ENCODE assay signal across 8 mouse cellular contexts in genomic region chr9:95442321-95442731, GRCm38 (mm10). TPM values are rescaled to one million over a fixed set of nuclear protein-coding genes. Genes with fewer than 3 reads are reported as not detected.
A peak's percentile ranks its signal among the peaks of the same experiment; 100 is the strongest.
DNase-seq lines count a peak whose midpoint lies in the region; ATAC-seq and TF ChIP-seq lines count a peak whose summit lies in the region.

No protein-coding gene starts in this region.

- intact Hi-C loops in left cerebral cortex, postnatal 25 days (cut with DNase I), result no loop called here

- peak; percentile 84 for ATAC-seq in heart, postnatal 0 days (ENCODE audit: insufficient read depth, low read depth)
- ATAC-seq in neural tube, embryonic 15.5 days (ENCODE audit: low FRiP score), result peak; percentile 76
- ATAC-seq in activated CD4-positive, CD25-positive, alpha-beta regulatory T cell, adult 4 months, result no peak
- no peak for ATAC-seq in liver, embryonic 11.5 days (replicated peaks; ENCODE audit: low FRiP score)

- H3K36me3 ChIP-seq in heart, postnatal 0 days (replicated peaks; ENCODE audit: control insufficient read depth, insufficient read depth, low read length), result no peaks in the 10 kb centered on the region
- H3K36me3 ChIP-seq in neural tube, embryonic 15.5 days, result no peaks in the 10 kb centered on the region
- no peaks in the 10 kb centered on the region for H3K36me3 ChIP-seq in liver, embryonic 11.5 days (ENCODE audit: control insufficient read depth, insufficient read depth, low read length)

- H3K27me3 ChIP-seq in heart, postnatal 0 days (ENCODE audit: control insufficient read depth, insufficient read depth, low read length), result no peaks in the 10 kb centered on the region
- no peaks in the 10 kb centered on the region for H3K27me3 ChIP-seq in neural tube, embryonic 15.5 days (replicated peaks)
- H3K27me3 ChIP-seq in liver, embryonic 11.5 days (replicated peaks; ENCODE audit: control insufficient read depth, insufficient read depth, low read length), result peaks cover 9% of the 10 kb centered on the region; the same call in 1 of the 2 replicates

- peaks cover 5% of the 10 kb centered on the region for H3K4me1 ChIP-seq in heart, postnatal 0 days (ENCODE audit: control insufficient read depth, insufficient read depth)
- H3K4me1 ChIP-seq in neural tube, embryonic 15.5 days, result peaks cover 19% of the 10 kb centered on the region
- H3K4me1 ChIP-seq in liver, embryonic 11.5 days (replicated peaks; ENCODE audit: control insufficient read depth, insufficient read depth, low read length), result no peaks in the 10 kb centered on the region

- H3K27ac ChIP-seq in heart, postnatal 0 days (ENCODE audit: low read depth), result no peak overlapping the region
- peak overlapping the region; percentile 70 for H3K27ac ChIP-seq in neural tube, embryonic 15.5 days (replicated peaks)
- no peak overlapping the region for H3K27ac ChIP-seq in liver, embryonic 11.5 days (ENCODE audit: low read depth, low read length)

- peak overlapping the region; percentile 19; the same call in 1 of the 2 replicates for H3K4me3 ChIP-seq in heart, postnatal 0 days (ENCODE audit: low read depth, low read length)
- H3K4me3 ChIP-seq in neural tube, embryonic 15.5 days (replicated peaks), result peak overlapping the region; percentile 25
- no peak overlapping the region for H3K4me3 ChIP-seq in liver, embryonic 11.5 days (ENCODE audit: low read depth, low read length)

- H3K9ac ChIP-seq in heart, postnatal 0 days (replicated peaks; ENCODE audit: low read depth, low read length), result no peak overlapping the region
- H3K9ac ChIP-seq in neural tube, embryonic 15.5 days (replicated peaks), result no peak overlapping the region; the same call in 1 of the 2 replicates
- H3K9ac ChIP-seq in liver, embryonic 11.5 days (ENCODE audit: low read depth, low read length), result no peak overlapping the region

- peak; percentile 30 to 59 for DNase-seq in left cerebral cortex, adult 18-20 months (ENCODE audit: low spot score in 2 of 2)
- no peak for DNase-seq in left cerebral cortex, adult 8-10 months (ENCODE audit: low spot score in 2 of 2)
- peak; percentile 70 for DNase-seq in embryo, embryonic 10 days (ENCODE audit: low spot score)
- peak; percentile 43 for DNase-seq in heart, postnatal 0 days (ENCODE audit: low spot score)
- DNase-seq in left cerebral cortex, postnatal 25 days (ENCODE audit: low spot score in 2 of 2), result peak; percentile 49 to 67
- DNase-seq in liver, embryonic 11.5 days (ENCODE audit: low spot score), result no peak

- peak overlapping the region; percentile 55 for H3K4me2 ChIP-seq in heart, postnatal 0 days (ENCODE audit: low read depth, low read length)
- peak overlapping the region; percentile 53 for H3K4me2 ChIP-seq in neural tube, embryonic 15.5 days
- H3K4me2 ChIP-seq in liver, embryonic 11.5 days, result no peak overlapping the region

- peak; percentile 21; the same call in 1 of the 2 replicates for TF ChIP-seq CTCF in heart, postnatal 0 days (IDR thresholded peaks at IDR 0.05; ENCODE audit: low read depth)

- 4% methylated on average over 13 of the region's 13 CpGs for WGBS in heart, postnatal 0 days
- 14% methylated on average over 13 of the region's 13 CpGs for WGBS in neural tube, embryonic 15.5 days
- WGBS in liver, embryonic 11.5 days, result 16% methylated on average over 13 of the region's 13 CpGs

- H3K9me3 ChIP-seq in heart, postnatal 0 days (replicated peaks; ENCODE audit: control insufficient read depth, low read length), result 0 out of 2 replicates have a peak, but pooled peaks cover 5% of the 10 kb centered on the region
- H3K9me3 ChIP-seq in neural tube, embryonic 15.5 days (replicated peaks), result no peaks in the 10 kb centered on the region
- H3K9me3 ChIP-seq in liver, embryonic 11.5 days (ENCODE audit: control insufficient read depth, low read length), result no peaks in the 10 kb centered on the region

- no peak for TF ChIP-seq EP300 in heart, postnatal 0 days (IDR thresholded peaks at IDR 0.05; ENCODE audit: low read depth)

RNA-seq across cellular contexts. Expression of gene Chst2, which starts 35.8 kb away (rescaled TPM):
- 10 to 100 TPM; 57.1 to 64.1 TPM for total RNA-seq in left cerebral cortex, adult 18-20 months (2021)
- 10 to 100 TPM; 63.9 to 66.7 (median 66.2) TPM for total RNA-seq in left cerebral cortex, adult 8-10 months (2022)
- total RNA-seq in heart, postnatal 0 days (2014; rRNA removed; ENCODE audit: low replicate concordance), result 2.6 and 2.8 TPM in 2 replicates
- 0.85 and 0.93 TPM in 2 replicates for polyA plus RNA-seq in heart, postnatal 0 days (2015; fragmentation: Nextera tagmentation; extraction: Ambion mirVana)
- 10 to 100 TPM; 74.8 to 79.6 TPM for total RNA-seq in left cerebral cortex, postnatal 25 days (2021)
- polyA plus RNA-seq in neural tube, embryonic 15.5 days (2015; fragmentation: Nextera tagmentation; extraction: Ambion mirVana), result 14.6 and 15.9 TPM in 2 replicates
- 1 to 10 TPM; 6.1 to 7.5 TPM for polyA plus RNA-seq in activated CD4-positive, CD25-positive, alpha-beta regulatory T cell, adult 4 months (2017; shearing (Covaris generic))
- 1.3 and 1.6 TPM in 2 replicates for polyA plus RNA-seq in liver, embryonic 11.5 days (2014; fragmentation: Nextera tagmentation; extraction: Ambion mirVana)

Comparison
In these comparisons a context has a peak if more than half of its experiments do, and no peak if none do; other contexts are left out.
1. DNase-seq: peak in left cerebral cortex, adult 18-20 months (2 of 2), embryo, embryonic 10 days (single experiment), heart, postnatal 0 days (single experiment) and left cerebral cortex, postnatal 25 days (2 of 2); none in left cerebral cortex, adult 8-10 months (0 of 2) and liver, embryonic 11.5 days (single experiment).
2. ATAC-seq: peak in heart, postnatal 0 days (single experiment) and neural tube, embryonic 15.5 days (single experiment); none in activated CD4-positive, CD25-positive, alpha-beta regulatory T cell, adult 4 months (single experiment) and liver, embryonic 11.5 days (single experiment).
3. RNA of gene Chst2, which starts 35.8 kb away (total RNA-seq): 74.8 to 79.6 TPM in left cerebral cortex, postnatal 25 days, 63.9 to 66.7 TPM in left cerebral cortex, adult 8-10 months and 57.1 to 64.1 TPM in left cerebral cortex, adult 18-20 months; 2.6 to 2.8 TPM in heart, postnatal 0 days; every median in the first group is over 10 times any median in the second.